Mouse (Mus musculus) spleen, embryonic (tissue): ENCODE results near the gene Med4.

ENCODE experiments used
- CTCF ChIA-PET: fragments of 350-600 bp; sonication (Branson Sonifier 250); formaldehyde crosslinking; loops from one replicate; lab custom pipeline; 2022; lab: Charles Lee

Med4 gene

GRCm38 (mm10) chr14:73509765-73510423 lies at the start of gene Med4:
Gene Med4 (plus strand): TSS chr14:73510025.
- CTCF ChIA-PET = no interaction called here

- CTCF ChIA-PET = interaction anchor here (0.6 to 0.7 kb wide), 2 partner anchors 221 to 375 kb away, joined by 4 to 15 read pairs; no protein-coding TSS in a partner anchor
These were observed 49.2 kb upstream of the Med4 start for GRCm38 (mm10) chr14:73460514-73461134.

- CTCF ChIA-PET = no interaction called here
These were observed 47.6 kb upstream of the Med4 start for GRCm38 (mm10) chr14:73462211-73462610.

- CTCF ChIA-PET = no interaction called here
These were observed 42.1 kb upstream of the Med4 start for GRCm38 (mm10) chr14:73467697-73468096.

GRCm38 (mm10) chr14:73469506-73469905 lies 40.3 kb upstream of the Med4 start:
- CTCF ChIA-PET = interaction anchor here (0.6 to 0.7 kb wide), 2 partner anchors 18 to 404 kb away, joined by 3 to 9 read pairs; no protein-coding TSS in a partner anchor

GRCm38 (mm10) chr14:73470593-73470992 lies 39.2 kb upstream of the Med4 start:
- CTCF ChIA-PET = no interaction called here

- CTCF ChIA-PET = no interaction called here
These were observed 37.6 kb upstream of the Med4 start for GRCm38 (mm10) chr14:73472205-73472604.

GRCm38 (mm10) chr14:73473670-73474460 lies 36.0 kb upstream of the Med4 start:
- CTCF ChIA-PET = no interaction called here

- CTCF ChIA-PET = no interaction called here
These were observed 35.2 kb upstream of the Med4 start for GRCm38 (mm10) chr14:73474636-73475093.

GRCm38 (mm10) chr14:73475506-73475905 lies 34.3 kb upstream of the Med4 start:
- CTCF ChIA-PET = no interaction called here

GRCm38 (mm10) chr14:73476361-73476934 lies 33.4 kb upstream of the Med4 start:
- CTCF ChIA-PET = no interaction called here

GRCm38 (mm10) chr14:73477077-73477476 lies 32.7 kb upstream of the Med4 start:
- CTCF ChIA-PET = no interaction called here

- CTCF ChIA-PET = no interaction called here
These were observed 31.5 kb upstream of the Med4 start for GRCm38 (mm10) chr14:73478321-73478720.

- CTCF ChIA-PET = no interaction called here
These were observed 30.1 kb upstream of the Med4 start for GRCm38 (mm10) chr14:73479771-73480170.

- CTCF ChIA-PET = interaction anchor here (0.6 kb wide), 1 partner anchor 1335 kb away, joined by 9 read pairs; no protein-coding TSS in a partner anchor
These were observed 26.2 kb upstream of the Med4 start for GRCm38 (mm10) chr14:73483516-73484229.

GRCm38 (mm10) chr14:73484366-73485110 lies 25.3 kb upstream of the Med4 start:
- CTCF ChIA-PET = interaction anchor here (0.6 to 0.7 kb wide), 2 partner anchors 134 to 1334 kb away, joined by 3 to 9 read pairs; no protein-coding TSS in a partner anchor

GRCm38 (mm10) chr14:73486641-73487040 lies 23.2 kb upstream of the Med4 start:
- CTCF ChIA-PET = no interaction called here

GRCm38 (mm10) chr14:73493356-73493755 lies 16.5 kb upstream of the Med4 start:
- CTCF ChIA-PET = no interaction called here

GRCm38 (mm10) chr14:73494122-73494521 lies 15.7 kb upstream of the Med4 start:
- CTCF ChIA-PET = no interaction called here

- CTCF ChIA-PET = no interaction called here
These were observed 14.1 kb upstream of the Med4 start for GRCm38 (mm10) chr14:73495753-73496152.
